Mouse (Mus musculus) cerebellum, adult 2 months (tissue): ENCODE measurements around the gene Mmrn1.

Source experiments
- CTCF ChIP-seq: fragments of 200-500 bp; IDR thresholded peaks from 2 replicates; pipeline ENCODE4 v1.5.1; 2011; ENCODE audit warnings: low read depth, mild to moderate bottlenecking, control low read depth, low read length, moderate library complexity, borderline replicate concordance; ENCODE audit not compliant: insufficient read depth
- POLR2A ChIP-seq: fragments of 200-500 bp; IDR thresholded peaks from 2 replicates; pipeline ENCODE4 v1.6.1; 2011; ENCODE audit warnings: low read length, control low read depth, borderline replicate concordance; ENCODE audit not compliant: insufficient read depth

GRCm38 (mm10) chr6:60978610-60979009 is 53.8 kb downstream of the Mmrn1 start:
- TF ChIP-seq POLR2A (no peak), CTCF (no peak)
